Mouse (Mus musculus) heart, adult 2 months (tissue): ENCODE measurements around the gene Gys2. TPM values are rescaled to one million over a fixed set of nuclear protein-coding genes. Genes with fewer than 3 reads are reported as not detected.
"Not testable (repeated sequence)": the region's sequence is repeated elsewhere in the genome, so short reads cannot be mapped to it uniquely, and the experiment has no call there.

Source experiments
- DNase-seq, 2 experiments: peaks; one replicate each; pipeline ENCODE4 v3.0.0; 2021
- H3K27ac ChIP-seq: fragments of 200-600 bp; 2 replicates; pipeline ENCODE4 v1.8.1; 2022
- H3K27me3 ChIP-seq: fragments of 200-500 bp; 2 replicates; pipeline ENCODE4 v1.6.1; 2012; ENCODE audit warnings: mild to moderate bottlenecking, low read length, inconsistent platforms, mixed read lengths; ENCODE audit not compliant: control insufficient read depth, insufficient read depth
- H3K36me3 ChIP-seq: fragments of 200-500 bp; 2 replicates; pipeline ENCODE4 v1.6.1; 2012; ENCODE audit warnings: low read length, inconsistent platforms; ENCODE audit not compliant: control insufficient read depth, insufficient read depth
- H3K4me1 ChIP-seq: fragments of 200-500 bp; 2 replicates; pipeline ENCODE4 v1.6.1; 2011; ENCODE audit warnings: low read length; ENCODE audit not compliant: control insufficient read depth, insufficient read depth
- H3K4me3 ChIP-seq: fragments of 200-600 bp; 2 replicates; pipeline ENCODE4 v1.8.1; 2022
- H3K79me2 ChIP-seq: fragments of 200-500 bp; replicated peaks from 2 replicates; pipeline ENCODE4 v1.6.1; 2012; ENCODE audit warnings: mild to moderate bottlenecking, inconsistent platforms, low read length, moderate library complexity, mixed read lengths; ENCODE audit not compliant: control insufficient read depth, insufficient read depth
- H3K9ac ChIP-seq: fragments of 200-500 bp; 2 replicates; pipeline ENCODE4 v1.6.1; 2012; ENCODE audit warnings: low read depth, mild to moderate bottlenecking, control low read depth, inconsistent platforms, low read length, mixed read lengths
- CTCF ChIP-seq: fragments of 200-600 bp; IDR thresholded peaks from 2 replicates; pipeline ENCODE4 v1.8.1; 2022; ENCODE audit warnings: antibody characterized with exemption, mild to moderate bottlenecking, moderate library complexity
- EP300 ChIP-seq: fragments of 200-500 bp; IDR thresholded peaks from 2 replicates; pipeline ENCODE4 v1.6.1; 2011; ENCODE audit warnings: low read depth, low read length, control low read depth; ENCODE audit not compliant: insufficient read depth
- POLR2A ChIP-seq: fragments of 200-500 bp; IDR thresholded peaks from 2 replicates; pipeline ENCODE4 v1.6.1; 2011; ENCODE audit warnings: mild to moderate bottlenecking, low read depth, low read length, control low read depth; ENCODE audit not compliant: insufficient read depth
- WGBS: fragments of 180-500 bp; shearing (Covaris S2); methylation state at CpG from one replicate; pipeline ENCODE4 v1.1.7; 2018; 5-methylcytosine and 5-hydroxymethylcytosine counted together
- intact Hi-C: fragments of 180-260 bp; cut with DNase I; formaldehyde crosslinking; loops from one replicate; pipeline ENCODE4 v1.15.1; 2025
- long read RNA-seq: library from polyadenylated mRNA; stranded (forward); transcript quantifications from one replicate; pipeline ENCODE4 v2.0.0, GENCODE M21; 2021
- polyA plus RNA-seq: library from polyadenylated mRNA; depleted of rRNA; stranded (reverse); fragments of >200 nt; gene quantifications from 2 replicates; pipeline ENCODE4 v1.2.3, GENCODE M21; 2012; rRNA removed
- total RNA-seq, 2 experiments: library from RNA; stranded (reverse); gene quantifications; 2 replicates each; pipeline ENCODE4 v1.2.3; 2021

Gene Gys2
- total RNA-seq (under 1 TPM; 0.09 to 0.39 TPM), polyA plus RNA-seq (0.50 and 1.0 TPM in 2 replicates)
- long read RNA-seq: 0 reads

DNA sequence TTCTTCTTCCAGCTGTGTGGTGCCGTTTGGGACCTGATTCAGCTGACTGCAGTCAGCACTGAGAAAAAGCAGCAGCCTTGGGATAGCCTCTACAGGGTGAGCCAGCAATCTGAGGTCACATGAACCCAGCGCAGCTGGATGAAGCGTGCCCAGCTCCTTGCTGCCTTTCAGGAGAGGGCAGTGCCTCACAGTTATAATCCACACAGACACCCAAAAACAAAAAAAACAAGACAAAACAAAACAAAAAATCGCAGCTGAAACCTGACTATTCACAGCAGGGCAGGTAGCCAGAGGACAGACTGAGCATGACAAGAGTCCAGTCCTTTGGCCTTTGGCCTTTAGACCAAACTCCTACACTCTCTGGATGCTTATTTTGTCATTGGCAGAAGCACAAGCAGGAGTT lies at the start of gene Gys2:
TSS of gene Gys2 (minus strand) at position 309 of the 403 bp plus-strand sequence.
- no peak for DNase-seq
- Histone ChIP-seq H3K4me1 (no peaks in the 10 kb centered on the region), H3K9ac (no peak within 1 kb of the TSS), H3K27ac (no peak within 1 kb of the TSS), H3K79me2 (no peaks in the 10 kb centered on the region), H3K27me3 (no peaks in the 10 kb centered on the region), H3K36me3 (no peaks in the 10 kb centered on the region), H3K4me3 (no peak within 1 kb of the TSS)
- no peak for TF ChIP-seq EP300
- no peak for TF ChIP-seq POLR2A
- no peak for TF ChIP-seq CTCF
- intact Hi-C loops: no loop called here
- WGBS: 56% methylated on average over 4 of the region's 4 CpGs

DNA sequence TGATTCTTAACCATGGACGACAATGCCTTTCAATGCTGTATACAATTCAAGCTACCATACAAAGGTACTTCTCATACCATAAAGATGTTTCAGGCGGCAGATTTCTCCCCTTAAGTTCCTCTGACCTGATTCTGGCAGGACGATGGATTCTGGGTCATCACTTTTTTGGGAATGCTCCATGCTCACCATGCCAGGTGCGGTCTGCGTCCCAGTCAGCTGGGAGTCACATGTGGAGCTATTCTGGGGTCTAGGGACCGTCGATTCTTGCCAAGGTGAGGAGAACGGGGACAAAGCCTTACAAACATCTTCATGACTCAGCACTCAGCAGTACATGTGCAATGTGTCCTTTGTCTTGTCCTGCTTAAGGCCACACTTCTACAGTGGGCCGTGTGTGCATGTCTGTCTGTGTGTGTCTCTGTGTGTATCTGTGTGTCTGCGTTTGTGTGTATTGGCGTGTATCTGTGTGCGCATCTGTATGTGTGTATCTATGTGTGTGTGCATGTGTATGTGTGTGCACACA lies 48.7 kb upstream of the Gys2 start:
- no peak for TF ChIP-seq POLR2A
- peak; percentile 92 for TF ChIP-seq EP300
- intact Hi-C loops: loop anchor here (10.0 kb wide), 1 partner anchor 293 kb away; no protein-coding TSS in a partner anchor
- Histone ChIP-seq H3K27me3 (no peaks in the 10 kb centered on the region), H3K27ac (peak overlapping the region; percentile 75), H3K36me3 (no peaks in the 10 kb centered on the region), H3K4me3 (no peak overlapping the region), H3K9ac (no peak overlapping the region), H3K79me2 (no peaks in the 10 kb centered on the region), H3K4me1 (no peaks in the 10 kb centered on the region; the same call in 1 of the 2 replicates)
- DNase-seq: peak in 1 of 2 experiments; percentile 75
- WGBS: 60% methylated on average over 12 of the region's 12 CpGs

DNA sequence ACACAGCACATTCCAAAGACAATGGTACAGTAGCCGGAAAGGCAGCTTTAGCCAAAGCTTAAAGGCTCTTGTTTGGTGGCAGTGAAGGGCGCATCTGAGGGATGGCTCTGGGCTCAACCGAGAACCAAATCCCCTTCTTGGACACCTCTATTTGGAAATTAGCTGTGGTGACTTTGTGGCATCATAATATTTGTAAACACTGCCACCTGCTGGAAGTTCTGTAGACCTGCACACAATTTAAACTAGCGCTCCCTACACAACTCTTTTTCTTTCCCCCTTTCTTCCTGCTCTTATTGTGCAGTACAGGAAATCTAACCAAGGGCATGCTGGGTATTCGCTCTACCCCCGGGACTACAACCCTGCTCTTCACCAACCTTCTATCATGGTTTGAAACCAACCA lies 46.2 kb upstream of the Gys2 start:
- no peak for DNase-seq
- TF ChIP-seq POLR2A (no peak), EP300 (no peak), CTCF (peak; percentile 89)
- intact Hi-C loops: loop anchor here (1.0 to 5.0 kb wide), 3 partner anchors 42 to 156 kb away; partner anchors contain the start of genes Golt1b and Recql
- no peaks in the 10 kb centered on the region for H3K79me2 ChIP-seq
- no peak overlapping the region for H3K27ac ChIP-seq
- no peak overlapping the region for H3K4me3 ChIP-seq
- WGBS: 5% methylated on average over 6 of the region's 6 CpGs
- H3K9ac ChIP-seq: no peak overlapping the region
- no peaks in the 10 kb centered on the region for H3K27me3 ChIP-seq
- no peaks in the 10 kb centered on the region; the same call in 1 of the 2 replicates for H3K4me1 ChIP-seq
- no peaks in the 10 kb centered on the region for H3K36me3 ChIP-seq

DNA sequence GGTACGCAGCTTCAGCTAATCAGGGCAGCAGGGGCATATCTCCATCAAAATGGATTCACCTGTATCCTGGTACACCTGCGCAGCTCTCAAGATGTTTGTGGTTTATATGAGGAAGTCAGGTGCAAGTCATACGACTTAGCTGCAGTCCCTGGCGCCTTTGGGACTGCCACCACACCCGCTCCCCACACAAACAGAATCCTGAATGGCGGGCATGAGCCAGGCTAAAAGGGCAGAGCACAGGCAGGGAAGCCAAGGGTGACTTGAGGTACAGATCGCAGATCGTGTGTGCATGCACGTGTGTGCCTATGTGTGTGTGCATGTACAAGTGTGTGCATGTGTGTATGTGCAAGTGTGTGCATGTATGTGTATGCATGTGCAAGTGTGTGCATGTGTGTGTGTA lies 42.5 kb upstream of the Gys2 start:
- H3K4me3 ChIP-seq, DNase-seq, H3K27me3 ChIP-seq, H3K79me2 ChIP-seq, H3K9ac ChIP-seq, H3K36me3 ChIP-seq, H3K27ac ChIP-seq, H3K4me1 ChIP-seq: not testable (repeated sequence)
- intact Hi-C loops: loop anchor here (5.0 kb wide), 1 partner anchor 128 kb away; the partner anchor contains the start of genes Golt1b and Recql
- 75% methylated on average over 9 of the region's 9 CpGs for WGBS

DNA sequence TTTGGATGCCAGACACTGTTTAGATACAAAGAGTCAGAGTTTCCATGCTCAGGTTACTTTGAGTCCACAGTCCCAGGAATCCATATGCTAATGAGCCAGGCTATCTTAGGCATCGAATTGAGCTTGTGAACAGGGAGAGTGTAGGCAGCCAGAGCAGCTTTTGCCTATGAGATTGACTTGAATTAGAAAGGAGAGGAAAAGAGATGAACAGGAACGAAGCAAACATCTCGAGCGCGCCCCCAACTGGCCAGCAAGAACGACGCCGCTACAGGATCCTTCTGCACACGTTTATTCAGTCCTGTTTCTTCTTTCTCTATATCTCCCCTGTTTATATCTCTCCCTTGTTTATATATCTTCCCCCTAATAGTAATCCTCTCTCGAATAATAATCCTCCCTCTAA lies 42.0 kb upstream of the Gys2 start:
- no peaks in the 10 kb centered on the region for H3K27me3 ChIP-seq
- peak; percentile 45 to 64 for DNase-seq
- no peak overlapping the region for H3K4me3 ChIP-seq
- no peaks in the 10 kb centered on the region for H3K36me3 ChIP-seq
- no peak overlapping the region for H3K9ac ChIP-seq
- intact Hi-C loops: loop anchor here (1.0 to 5.0 kb wide), 2 partner anchors 37 to 128 kb away; partner anchors contain the start of genes Golt1b and Recql
- no peak overlapping the region for H3K27ac ChIP-seq
- no peaks in the 10 kb centered on the region for H3K79me2 ChIP-seq
- H3K4me1 ChIP-seq: no peaks in the 10 kb centered on the region
- WGBS: 4% methylated on average over 10 of the region's 10 CpGs
- no peak for TF ChIP-seq EP300
- TF ChIP-seq CTCF: peak; percentile 63

DNA sequence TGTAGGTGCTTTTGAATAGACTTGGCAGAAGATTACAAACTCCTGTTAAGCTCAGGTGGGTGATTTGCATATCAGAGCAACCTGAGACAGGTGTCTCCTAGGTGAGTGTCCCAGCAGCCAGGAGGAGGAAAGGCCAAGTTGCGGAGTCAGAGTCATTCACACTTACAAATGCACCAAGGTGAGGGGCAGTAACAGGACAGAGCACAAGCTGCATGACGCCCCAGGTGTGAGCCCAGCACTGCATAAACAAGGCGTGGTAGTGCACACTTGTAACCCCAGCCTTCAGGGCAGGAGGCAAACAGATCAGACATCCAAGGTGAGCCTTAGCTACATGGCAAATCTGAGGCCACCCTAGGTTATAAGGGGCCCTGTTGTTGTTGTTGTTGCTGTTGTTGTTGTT lies 40.0 kb upstream of the Gys2 start:
- WGBS: 54% methylated on average over 3 of the region's 3 CpGs
- Histone ChIP-seq H3K36me3 (no peaks in the 10 kb centered on the region; the same call in 1 of the 2 replicates), H3K79me2 (no peaks in the 10 kb centered on the region), H3K4me1 (no peaks in the 10 kb centered on the region; the same call in none of the 2 replicates), H3K27ac (no peak overlapping the region), H3K4me3 (no peak overlapping the region), H3K9ac (no peak overlapping the region), H3K27me3 (no peaks in the 10 kb centered on the region)
- intact Hi-C loops: no loop called here
- TF ChIP-seq EP300: no peak
- TF ChIP-seq POLR2A: no peak
- no peak for TF ChIP-seq CTCF
- no peak for DNase-seq
